8 mouse cellular contexts compared by ENCODE assay signal in genomic region chr17:47115754-47116153, GRCm38 (mm10).
DNase-seq lines count a peak whose midpoint lies in the region; ATAC-seq and TF ChIP-seq lines count a peak whose summit lies in the region.
"Had no signal": no experiment of that assay in that cellular context is flagged by ENCODE, and none has a peak within 500 bp of the region (broad histone marks: within the 10 kb centered on the region; RNA-seq: fewer than 3 reads in every experiment).

No protein-coding gene starts in this region.

- no peaks in the 10 kb centered on the region for H3K36me3 ChIP-seq in kidney, adult 2 months (ENCODE audit: control insufficient read depth, insufficient read depth, low read length)
- no peaks in the 10 kb centered on the region for H3K36me3 ChIP-seq in kidney, embryonic 14.5 days (ENCODE audit: control insufficient read depth, insufficient read depth, low read length)
- no peaks in the 10 kb centered on the region for H3K36me3 ChIP-seq in CH12.LX (replicated peaks in 1 of 2; ENCODE audit: control insufficient read depth in 1 of 2, insufficient read depth in 1 of 2, low read length in 1 of 2)
- H3K36me3 ChIP-seq in small intestine, adult 2 months (ENCODE audit: control insufficient read depth, insufficient read depth, low read length), result no peaks in the 10 kb centered on the region
- H3K36me3 ChIP-seq: neural tube, embryonic 12.5 days had no signal

- peak; percentile 50 for TF ChIP-seq CTCF in kidney, adult 2 months (conservative IDR thresholded peaks at IDR 0.05; ENCODE audit: insufficient read depth, insufficient read length, low read depth, low read length)
- TF ChIP-seq CTCF in CH12.LX (conservative IDR thresholded peaks at IDR 0.05 in 1 of 2, IDR thresholded peaks at IDR 0.05 in 1 of 2; ENCODE audit: low read depth in 2 of 2, low read length in 2 of 2) (peak; percentile 27 to 57), Patski (IDR thresholded peaks at IDR 0.05) (peak; percentile 59)
- TF ChIP-seq CTCF in small intestine, adult 2 months (IDR thresholded peaks at IDR 0.05; ENCODE audit: extremely low read depth, insufficient read length, insufficient replicate concordance, low read depth, low read length), result peak; percentile 64

- H3K27ac ChIP-seq in kidney, adult 2 months (ENCODE audit: insufficient read depth, low read depth, low read length), result no peak overlapping the region
- no peak overlapping the region for H3K27ac ChIP-seq in kidney, embryonic 14.5 days (ENCODE audit: low read depth, low read length)
- H3K27ac ChIP-seq in CH12.LX (ENCODE audit: insufficient read depth, low read depth), result no peak overlapping the region
- H3K27ac ChIP-seq in small intestine, adult 2 months (ENCODE audit: insufficient read depth, low read depth, low read length), result no peak overlapping the region
- H3K27ac ChIP-seq: neural tube, embryonic 12.5 days had no signal

- CTCF ChIA-PET in Patski (lab: Charles Lee), result interaction anchor here (0.9 to 2.3 kb wide), 7 partner anchors 9 to 76 kb away, joined by 3 to 7 read pairs (median 4); no protein-coding TSS in a partner anchor

- no peaks in the 10 kb centered on the region for H3K79me2 ChIP-seq in CH12.LX (replicated peaks; ENCODE audit: control insufficient read depth, extremely low read depth, insufficient read depth, poor library complexity, severe bottlenecking)

- in situ Hi-C loops in CH12.LX (cut with MboI; ENCODE audit: low pct_ligation_motif_present, low pct_unique_long_range_greater_than_20kb, low sequenced_read_pairs), result no loop called here
- in situ Hi-C loops in Patski (cut with MboI; ENCODE audit: low pct_unique_long_range_greater_than_20kb), result no loop called here

- TF ChIP-seq POLR2A in kidney, adult 2 months (IDR thresholded peaks at IDR 0.05; ENCODE audit: low read depth, low read length), result no peak
- no peak for TF ChIP-seq POLR2A in CH12.LX (IDR thresholded peaks at IDR 0.05; ENCODE audit: low read depth, low read length)
- no peak for TF ChIP-seq POLR2A in small intestine, adult 2 months (IDR thresholded peaks at IDR 0.05; ENCODE audit: low read depth, low read length)

- TF ChIP-seq RAD21 in CH12.LX (IDR thresholded peaks at IDR 0.05; ENCODE audit: low read depth, low read length), result peak; percentile 36

- H3K27me3 ChIP-seq in kidney, adult 2 months (replicated peaks; ENCODE audit: control insufficient read depth, insufficient read depth, low read length), result no peaks in the 10 kb centered on the region
- no peaks in the 10 kb centered on the region for H3K27me3 ChIP-seq in kidney, embryonic 14.5 days (ENCODE audit: control insufficient read depth, insufficient read depth, low read length)
- H3K27me3 ChIP-seq in CH12.LX (replicated peaks) (no peaks in the 10 kb centered on the region), Patski (no peaks in the 10 kb centered on the region)
- H3K27me3 ChIP-seq in small intestine, adult 2 months (ENCODE audit: control insufficient read depth, insufficient read depth, low read length), result no peaks in the 10 kb centered on the region
- H3K27me3 ChIP-seq: neural tube, embryonic 12.5 days had no signal

- no peak for TF ChIP-seq EP300 in CH12.LX (IDR thresholded peaks at IDR 0.05; ENCODE audit: low read length)

- POLR2A ChIA-PET in Patski (lab: Charles Lee), result interaction anchor here (1.0 kb wide), 2 partner anchors 18 to 24 kb away, joined by 3 to 4 read pairs; no protein-coding TSS in a partner anchor

- H3K4me2 ChIP-seq in kidney, embryonic 14.5 days (replicated peaks; ENCODE audit: low read depth, low read length), result no peak overlapping the region
- no peak overlapping the region for H3K4me2 ChIP-seq in CH12.LX (ENCODE audit: insufficient read depth, low read depth, poor library complexity, severe bottlenecking)
- H3K4me2 ChIP-seq: neural tube, embryonic 12.5 days had no signal

- dilution Hi-C loops in CH12.LX (cut with MboI; ENCODE audit: extremely low pct_ligation_motif_present, extremely low pct_unique_long_range_greater_than_20kb, low sequenced_read_pairs), result no loop called here

- no peaks in the 10 kb centered on the region; the same call in 1 of the 2 replicates for H3K9me3 ChIP-seq in kidney, embryonic 14.5 days (ENCODE audit: control insufficient read depth, low read length)
- H3K9me3 ChIP-seq in CH12.LX (replicated peaks; ENCODE audit: low read length), result peaks cover 4% of the 10 kb centered on the region
- H3K9me3 ChIP-seq: neural tube, embryonic 12.5 days had no signal

- WGBS in kidney, adult 2 months, result 55% methylated on average over 13 of the region's 13 CpGs
- WGBS in kidney, embryonic 14.5 days, result 53% methylated on average over 13 of the region's 13 CpGs
- 51% methylated on average over 13 of the region's 13 CpGs for WGBS in small intestine, adult 2 months

- H3K9ac ChIP-seq in kidney, embryonic 14.5 days (ENCODE audit: low read depth, low read length), result no peak overlapping the region
- no peak overlapping the region for H3K9ac ChIP-seq in CH12.LX (ENCODE audit: insufficient read depth, low read depth)
- H3K9ac ChIP-seq: neural tube, embryonic 12.5 days had no signal

- DNase-seq in kidney, adult 2 months, result no peak
- DNase-seq in CH12.LX (ENCODE audit: extremely low read depth), result no peak
- DNase-seq in Patski (ENCODE audit: low read depth, low spot score), result no peak
- DNase-seq in layer of hippocampus, adult 9-11 months, result no peak

- no peaks in the 10 kb centered on the region for H3K4me1 ChIP-seq in kidney, adult 2 months (ENCODE audit: control insufficient read depth, insufficient read depth, low read length)
- no peaks in the 10 kb centered on the region for H3K4me1 ChIP-seq in kidney, embryonic 14.5 days (ENCODE audit: control insufficient read depth, insufficient read depth, low read length)
- no peaks in the 10 kb centered on the region for H3K4me1 ChIP-seq in CH12.LX (ENCODE audit: control insufficient read depth in 1 of 2, insufficient read depth in 2 of 2)
- no peaks in the 10 kb centered on the region for H3K4me1 ChIP-seq in small intestine, adult 2 months (ENCODE audit: control insufficient read depth, insufficient read depth, insufficient read length, low read length)
- H3K4me1 ChIP-seq: neural tube, embryonic 12.5 days had no signal

- ATAC-seq in kidney, embryonic 14.5 days (ENCODE audit: low FRiP score, low TSS enrichment), result no peak
- peak; percentile 21 for ATAC-seq in Patski
- peak; percentile 42 to 66; a peak in 3 of 4 replicates for ATAC-seq in hematopoietic stem cell, adult 5-6 weeks (replicated peaks in 1 of 2; ENCODE audit: insufficient read depth in 1 of 2, low FRiP score in 2 of 2, low TSS enrichment in 1 of 2, low read depth in 1 of 2, poor library complexity in 2 of 2, severe bottlenecking in 2 of 2)

- no peak overlapping the region for H3K4me3 ChIP-seq in kidney, adult 2 months (ENCODE audit: insufficient read depth, low read depth, low read length)
- no peak overlapping the region for H3K4me3 ChIP-seq in kidney, embryonic 14.5 days (ENCODE audit: low read length)
- H3K4me3 ChIP-seq in CH12.LX (replicated peaks in 1 of 3; ENCODE audit: low read depth in 2 of 3, low read length in 2 of 3, poor library complexity in 1 of 3), result no peak overlapping the region
- no peak overlapping the region for H3K4me3 ChIP-seq in small intestine, adult 2 months (ENCODE audit: low read depth, low read length)
- H3K4me3 ChIP-seq: neural tube, embryonic 12.5 days had no signal

TF ChIP-seq in CH12.LX, 34 proteins besides CTCF, POLR2A, EP300 and RAD21:
- TF ChIP-seq SMC3 (IDR thresholded peaks at IDR 0.05; ENCODE audit: low read depth, low read length) (peak; percentile 63), JUN (IDR thresholded peaks at IDR 0.05; ENCODE audit: insufficient read depth, low read depth, low read length) (no peak), ELF1 (IDR thresholded peaks at IDR 0.05; ENCODE audit: low read depth, low read length) (no peak), ZKSCAN1 (IDR thresholded peaks at IDR 0.05; ENCODE audit: borderline replicate concordance, low read depth, low read length) (no peak), GABPA (IDR thresholded peaks at IDR 0.05; ENCODE audit: insufficient replicate concordance, low read depth, low read length) (no peak)
